Mouse (Mus musculus) limb, embryonic 14.5 days (tissue): Measurements from ENCODE around the gene Shld2. TPM values are rescaled to one million over a fixed set of nuclear protein-coding genes. Genes with fewer than 3 reads are reported as not detected.

Experiments used
- ATAC-seq: fragments of 200-750 bp; cut with Nextera tagmentation; 2 replicates; pipeline ENCODE4 v1.8.0; 2017; ENCODE audit warnings: low read depth, moderate number of reproducible peaks, moderate TSS enrichment; ENCODE audit not compliant: low FRiP score
- DNase-seq: peaks from one replicate; pipeline ENCODE4 v3.0.0-alpha.2; 2015; ENCODE audit warnings: low spot score
- H3K27ac ChIP-seq: fragments of 300-500 bp; sonication (generic); replicated peaks from 2 replicates; pipeline ENCODE4 v1.5.1; 2014; ENCODE audit warnings: low read depth, mild to moderate bottlenecking, low read length, moderate library complexity, mixed read lengths
- H3K27me3 ChIP-seq: fragments of 300-500 bp; sonication (generic); 2 replicates; pipeline ENCODE4 v1.6.1; 2014; ENCODE audit warnings: low read length, mixed read lengths; ENCODE audit not compliant: control insufficient read depth, insufficient read depth
- H3K36me3 ChIP-seq: fragments of 300-500 bp; sonication (generic); 2 replicates; pipeline ENCODE4 v1.6.1; 2014; ENCODE audit warnings: mild to moderate bottlenecking, low read length, moderate library complexity, mixed read lengths; ENCODE audit not compliant: control insufficient read depth, insufficient read depth
- H3K4me1 ChIP-seq: fragments of 300-500 bp; sonication (generic); 2 replicates; pipeline ENCODE4 v1.6.1; 2014; ENCODE audit warnings: antibody characterized with exemption, low read length, mixed read lengths; ENCODE audit not compliant: control insufficient read depth, insufficient read depth
- H3K4me2 ChIP-seq: fragments of 300-500 bp; sonication (generic); replicated peaks from 2 replicates; pipeline ENCODE4 v1.6.1; 2014; ENCODE audit warnings: low read depth, mild to moderate bottlenecking, low read length, moderate library complexity; ENCODE audit not compliant: severe bottlenecking
- H3K4me3 ChIP-seq: fragments of 300-500 bp; sonication (generic); replicated peaks from 2 replicates; pipeline ENCODE4 v1.5.1; 2014; ENCODE audit warnings: low read length
- H3K9ac ChIP-seq: fragments of 300-500 bp; sonication (generic); 2 replicates; pipeline ENCODE4 v1.6.1; 2014; ENCODE audit warnings: mild to moderate bottlenecking, low read depth, low read length, moderate library complexity; ENCODE audit not compliant: severe bottlenecking
- H3K9me3 ChIP-seq: fragments of 300-500 bp; sonication (generic); 2 replicates; pipeline ENCODE4 v1.6.1; 2016; ENCODE audit warnings: low read length; ENCODE audit not compliant: control insufficient read depth
- POLR2A ChIP-seq: fragments of 200-500 bp; IDR thresholded peaks from 2 replicates; pipeline ENCODE4 v1.8.0; 2012; ENCODE audit warnings: inconsistent platforms, mild to moderate bottlenecking, moderate library complexity, borderline replicate concordance; ENCODE audit not compliant: insufficient read depth, insufficient read length; ENCODE audit errors: extremely low read depth
- WGBS: fragments of 180-500 bp; shearing (Covaris S2); extraction: QIAGEN DNeasy Blood & Tissue Kit; methylation state at CpG from one replicate; pipeline ENCODE4 v1.1.7; 2014; 5-methylcytosine and 5-hydroxymethylcytosine counted together
- polyA plus RNA-seq, 2 experiments: library from polyadenylated mRNA; depleted of rRNA in 1 of 2; stranded (reverse) in 1 of 2; unstranded in 1 of 2; fragments of >200 nt; fragmentation: Nextera tagmentation in 1 of 2; extraction: Ambion mirVana in 1 of 2; gene quantifications; 2 replicates each; pipeline versions ENCODE4 v1.2.1 to v1.2.3; 2012 to 2014

Shld2 gene
- polyA plus RNA-seq, 2 experiments: 6.7 to 11.7 TPM

- Histone ChIP-seq H3K4me3 (no peak overlapping the region), H3K9me3 (no peaks in the 10 kb centered on the region), H3K27me3 (no peaks in the 10 kb centered on the region), H3K9ac (no peak overlapping the region), H3K36me3 (no peaks in the 10 kb centered on the region), H3K27ac (no peak overlapping the region), H3K4me1 (no peaks in the 10 kb centered on the region), H3K4me2 (no peak overlapping the region)
- TF ChIP-seq POLR2A: no peak
- DNase-seq: peak; percentile 36
- WGBS: 52% methylated on average over 2 of the region's 2 CpGs
- no peak for ATAC-seq
Observed at GRCm38 (mm10) chr14:34208651-34209050, 101.6 kb downstream of the Shld2 start.

- Histone ChIP-seq H3K9me3 (no peaks in the 10 kb centered on the region), H3K4me1 (no peaks in the 10 kb centered on the region), H3K36me3 (no peaks in the 10 kb centered on the region), H3K4me2 (no peak overlapping the region), H3K9ac (no peak overlapping the region), H3K27ac (no peak overlapping the region), H3K4me3 (no peak overlapping the region), H3K27me3 (no peaks in the 10 kb centered on the region)
- DNase-seq (no peak), ATAC-seq (no peak)
- TF ChIP-seq POLR2A: no peak
- 68% methylated on average over 6 of the region's 6 CpGs for WGBS
Observed at GRCm38 (mm10) chr14:34207996-34208395, 102.3 kb downstream of the Shld2 start.

GRCm38 (mm10) chr14:34201231-34202035 is 108.9 kb downstream of the Shld2 start, which contains the start of gene Gprin2:
Gprin2 (minus strand) TSS chr14:34201653.
- Histone ChIP-seq H3K27me3 (no peaks in the 10 kb centered on the region; the same call in 1 of the 2 replicates), H3K4me1 (peaks cover 9% of the 10 kb centered on the region), H3K36me3 (no peaks in the 10 kb centered on the region), H3K4me3 (peak within 1 kb of the TSS; percentile 68), H3K9me3 (no peaks in the 10 kb centered on the region), H3K4me2 (peak within 1 kb of the TSS; percentile 95), H3K9ac (peak within 1 kb of the TSS; percentile 70), H3K27ac (no peak within 1 kb of the TSS)
- ATAC-seq: peak; percentile 47
- DNase-seq: no peak
- WGBS: 6% methylated on average over 29 of the region's 52 CpGs
- TF ChIP-seq POLR2A: no peak

DNA sequence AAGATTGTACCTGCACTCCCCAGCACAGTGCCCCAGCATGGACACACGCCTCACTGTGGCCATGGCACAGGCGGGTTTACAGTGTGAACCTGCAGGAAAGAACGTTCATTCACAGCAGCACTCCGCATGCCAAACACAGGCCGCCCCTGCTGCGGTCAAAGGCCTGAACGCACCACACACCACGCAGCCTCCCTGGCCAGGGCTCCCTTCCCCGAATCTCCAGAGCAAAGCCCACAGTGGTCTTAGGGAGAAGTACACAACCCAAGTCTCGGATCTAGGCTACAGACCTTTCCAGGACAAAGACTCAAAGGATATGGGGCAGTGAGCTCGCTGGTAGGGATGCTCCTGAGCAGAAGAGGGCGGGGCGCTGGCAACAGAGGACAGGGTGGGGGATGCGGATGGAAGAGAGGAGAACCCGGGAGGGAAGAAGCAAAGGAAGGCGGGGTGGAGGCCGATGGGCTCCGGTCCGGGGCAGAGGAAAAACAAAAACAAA is 109.5 kb downstream of the Shld2 start:
- H3K27me3 ChIP-seq: no peaks in the 10 kb centered on the region; the same call in 1 of the 2 replicates
- no peaks in the 10 kb centered on the region for H3K9me3 ChIP-seq
- no peaks in the 10 kb centered on the region for H3K36me3 ChIP-seq
- 3% methylated on average over 19 of the region's 19 CpGs for WGBS
- no peak for TF ChIP-seq POLR2A
- DNase-seq (no peak), ATAC-seq (peak; percentile 79)
- peak overlapping the region; percentile 68 for H3K4me3 ChIP-seq
- no peak overlapping the region for H3K27ac ChIP-seq
- peak overlapping the region; percentile 70 for H3K9ac ChIP-seq
- H3K4me2 ChIP-seq: peak overlapping the region; percentile 95
- H3K4me1 ChIP-seq: peaks cover 15% of the 10 kb centered on the region

DNA sequence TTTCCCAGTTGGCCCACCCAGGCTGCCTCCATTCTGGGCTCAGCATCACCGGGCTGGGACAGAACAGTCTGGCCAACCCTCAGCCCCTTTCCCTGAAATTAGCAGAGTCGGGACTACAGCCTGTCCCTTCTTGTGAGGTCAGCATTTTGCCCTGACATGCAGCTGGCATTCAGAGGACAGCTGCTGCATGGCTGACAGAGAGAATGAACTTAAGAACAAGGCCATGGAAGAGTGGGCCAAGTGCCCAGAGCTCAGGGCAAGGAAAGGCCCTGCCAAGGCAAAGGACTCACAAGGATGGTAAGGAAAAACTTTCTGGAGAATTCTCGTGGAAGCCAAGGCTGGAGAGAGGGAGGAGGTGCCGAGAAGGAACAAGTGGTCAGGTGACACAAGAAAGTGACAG is 113.6 kb downstream of the Shld2 start:
- H3K4me1 ChIP-seq: peaks cover 15% of the 10 kb centered on the region
- no peaks in the 10 kb centered on the region for H3K36me3 ChIP-seq
- no peak overlapping the region for H3K4me3 ChIP-seq
- H3K27ac ChIP-seq: no peak overlapping the region
- no peak for TF ChIP-seq POLR2A
- 23% methylated on average over 4 of the region's 4 CpGs for WGBS
- H3K9ac ChIP-seq: no peak overlapping the region
- no peaks in the 10 kb centered on the region; the same call in 1 of the 2 replicates for H3K27me3 ChIP-seq
- no peak for ATAC-seq
- H3K4me2 ChIP-seq: no peak overlapping the region
- no peaks in the 10 kb centered on the region for H3K9me3 ChIP-seq
- DNase-seq: no peak
